Mouse (Mus musculus) sigmoid colon, adult 10 weeks (tissue): ENCODE measurements around the gene Gm14459. TPM values are rescaled to one million over a fixed set of nuclear protein-coding genes. Genes with fewer than 3 reads are reported as not detected.

Experiments
- polyA plus RNA-seq: library from polyadenylated mRNA; stranded (reverse); fragments of 350-450 nt; fragmentation: Illumina TruSeq; extraction: RNeasy Lipid Tissue Mini Kit (QIAGEN cat#74804); gene quantifications from one replicate; pipeline ENCODE4 v1.2.3, GENCODE M21; 2014; ENCODE audit warnings: low read depth, low replicate concordance

Gene Gm14459
- polyA plus RNA-seq = not detected

GRCm38 (mm10) chrX:8524854-8525253, at the start of gene Gm14459:
Gene Gm14459, minus strand, starts transcription at chrX:8524954.

GRCm38 (mm10) chrX:8548155-8548554, 23.4 kb upstream of the Gm14459 start, which contains the start of gene Ssxb6:
Gene Ssxb6, minus strand, starts transcription at chrX:8548255.

Other genes with a start within 250 kb of the Gm14459 start
- gene Ssxb10, start 197.5 kb downstream of the Gm14459 start, polyA plus RNA-seq = not detected
- gene Ssxb9, start 158.0 kb downstream of the Gm14459 start, polyA plus RNA-seq = not detected
- gene Ssxb1, start 111.6 kb downstream of the Gm14459 start, polyA plus RNA-seq = not detected
- not detected for gene Ssxb2, start 63.2 kb downstream of the Gm14459 start, polyA plus RNA-seq
- not detected for gene Ssxb6, start 23.3 kb upstream of the Gm14459 start, polyA plus RNA-seq
- gene Ssxb3, start 66.9 kb upstream of the Gm14459 start, polyA plus RNA-seq = not detected
- gene Ssxb8, start 165.9 kb upstream of the Gm14459 start, polyA plus RNA-seq = not detected
- not detected for gene Ssx9, start 223.5 kb upstream of the Gm14459 start, polyA plus RNA-seq